Mouse (Mus musculus) embryonic facial prominence, embryonic 11.5 days (tissue): ENCODE data around the gene Hist1h3h. TPM values are rescaled to one million over a fixed set of nuclear protein-coding genes. Genes with fewer than 3 reads are reported as not detected.
"Not testable (repeated sequence)": the region's sequence is repeated elsewhere in the genome, so short reads cannot be mapped to it uniquely, and the experiment has no call there.

Experiments used
- ATAC-seq: fragments of 200-750 bp; cut with Nextera tagmentation; replicated peaks from 2 replicates; pipeline ENCODE4 v1.8.0; 2017; ENCODE audit warnings: low read depth; ENCODE audit not compliant: insufficient number of reproducible peaks, low FRiP score, low TSS enrichment
- DNase-seq: peaks from one replicate; pipeline ENCODE4 v3.0.0-alpha.2; 2015; ENCODE audit warnings: low spot score
- H3K27ac ChIP-seq: fragments of 300-500 bp; sonication (generic); replicated peaks from 2 replicates; pipeline ENCODE4 v1.5.1; 2014; ENCODE audit warnings: mild to moderate bottlenecking, low read depth, low read length, control low read depth
- H3K27me3 ChIP-seq: fragments of 300-500 bp; sonication (generic); 2 replicates; pipeline ENCODE4 v1.6.1; 2014; ENCODE audit warnings: mild to moderate bottlenecking, low read length, moderate library complexity, mixed read lengths; ENCODE audit not compliant: control insufficient read depth, insufficient read depth
- H3K36me3 ChIP-seq: fragments of 300-500 bp; sonication (generic); replicated peaks from 2 replicates; pipeline ENCODE4 v1.6.1; 2014; ENCODE audit warnings: low read depth, mild to moderate bottlenecking, low read length, moderate library complexity, mixed read lengths; ENCODE audit not compliant: control insufficient read depth, insufficient read depth
- H3K4me1 ChIP-seq: fragments of 300-500 bp; sonication (generic); 2 replicates; pipeline ENCODE4 v1.6.1; 2014; ENCODE audit warnings: low read length, mixed read lengths; ENCODE audit not compliant: control insufficient read depth, insufficient read depth
- H3K4me2 ChIP-seq: fragments of 300-500 bp; sonication (generic); 2 replicates; pipeline ENCODE4 v1.6.1; 2014; ENCODE audit warnings: low read depth, mild to moderate bottlenecking, control low read depth, low read length, moderate library complexity
- H3K4me3 ChIP-seq: fragments of 300-500 bp; sonication (generic); 2 replicates; pipeline ENCODE4 v1.5.1; 2014; ENCODE audit warnings: low read depth, low read length, control low read depth
- H3K9ac ChIP-seq: fragments of 300-500 bp; sonication (generic); replicated peaks from 2 replicates; pipeline ENCODE4 v1.6.1; 2014; ENCODE audit warnings: mild to moderate bottlenecking, control low read depth, low read length
- H3K9me3 ChIP-seq: fragments of 300-500 bp; sonication (generic); replicated peaks from 2 replicates; pipeline ENCODE4 v1.6.1; 2016; ENCODE audit warnings: mild to moderate bottlenecking, low read length, inconsistent platforms, mixed read lengths; ENCODE audit not compliant: control insufficient read depth
- WGBS: fragments of 180-500 bp; shearing (Covaris S2); extraction: QIAGEN DNeasy Blood & Tissue Kit; methylation state at CpG from one replicate; pipeline ENCODE4 v1.1.7; 2014; 5-methylcytosine and 5-hydroxymethylcytosine counted together
- polyA plus RNA-seq: library from polyadenylated mRNA; unstranded; fragments of >200 nt; fragmentation: Nextera tagmentation; extraction: Ambion mirVana; gene quantifications from 2 replicates; pipeline ENCODE4 v1.2.1, GENCODE M21; 2014

Hist1h3h gene
- polyA plus RNA-seq, result 9.7 and 14.7 TPM in 2 replicates

GRCm38 (mm10) chr13:21717397-21718357 lies at the start of gene Hist1h3h:
TSS of gene Hist1h3h (plus strand) at chr13:21717659.
- peak; percentile 25 for ATAC-seq
- H3K27me3 ChIP-seq, H3K4me1 ChIP-seq, H3K36me3 ChIP-seq, H3K9me3 ChIP-seq: not testable (repeated sequence)
- Histone ChIP-seq H3K27ac (peak within 1 kb of the TSS; percentile 96), H3K4me3 (peak within 1 kb of the TSS; percentile 50), H3K9ac (peak within 1 kb of the TSS; percentile 85), H3K4me2 (peak within 1 kb of the TSS; percentile 82)
- peak; percentile 94 for DNase-seq
- WGBS, result under 1% methylated on average over 28 of the region's 56 CpGs

GRCm38 (mm10) chr13:21677305-21677704 lies 40.2 kb upstream of the Hist1h3h start, which contains the start of gene Olfr1360:
TSS of gene Olfr1360 (minus strand) at chr13:21677405.
- no peaks in the 10 kb centered on the region for H3K4me1 ChIP-seq
- no peak within 1 kb of the TSS for H3K4me2 ChIP-seq
- no peaks in the 10 kb centered on the region for H3K9me3 ChIP-seq
- H3K27me3 ChIP-seq, result no peaks in the 10 kb centered on the region
- no peak within 1 kb of the TSS for H3K4me3 ChIP-seq
- ATAC-seq (no peak), DNase-seq (no peak)
- no peak within 1 kb of the TSS for H3K27ac ChIP-seq
- H3K36me3 ChIP-seq, result no peaks in the 10 kb centered on the region
- 73% methylated on average over 2 of the region's 2 CpGs for WGBS
- H3K9ac ChIP-seq, result no peak within 1 kb of the TSS

GRCm38 (mm10) chr13:21697811-21698210 lies 19.6 kb upstream of the Hist1h3h start, which contains the start of gene Olfr1359:
TSS of gene Olfr1359 (plus strand) at chr13:21698111.
- Histone ChIP-seq H3K4me1 (no peaks in the 10 kb centered on the region), H3K27me3 (no peaks in the 10 kb centered on the region), H3K4me2 (no peak within 1 kb of the TSS), H3K9ac (no peak within 1 kb of the TSS), H3K4me3 (no peak within 1 kb of the TSS), H3K36me3 (no peaks in the 10 kb centered on the region), H3K27ac (no peak within 1 kb of the TSS), H3K9me3 (no peaks in the 10 kb centered on the region)
- DNase-seq, result no peak
- no peak for ATAC-seq

GRCm38 (mm10) chr13:21706669-21707068 lies 10.8 kb upstream of the Hist1h3h start:
- no peaks in the 10 kb centered on the region for H3K9me3 ChIP-seq
- no peak for DNase-seq
- 77% methylated on average over 4 of the region's 4 CpGs for WGBS

GRCm38 (mm10) chr13:21710031-21710711 lies 7.3 kb upstream of the Hist1h3h start:
- Histone ChIP-seq H3K27me3 (no peaks in the 10 kb centered on the region), H3K9me3 (no peaks in the 10 kb centered on the region), H3K36me3 (no peaks in the 10 kb centered on the region), H3K4me3 (peak overlapping the region; percentile 55), H3K4me1 (no peaks in the 10 kb centered on the region), H3K9ac (peak overlapping the region; percentile 62), H3K27ac (0 out of 2 replicates have a peak overlapping the region, but pooled peaks have one; percentile 28), H3K4me2 (peak overlapping the region; percentile 29; the same call in 1 of the 2 replicates)
- ATAC-seq (peak; percentile 79), DNase-seq (peak; percentile 91)
- WGBS, result under 1% methylated on average over 32 of the region's 32 CpGs

More at GRCm38 (mm10) chr13:21706669-21707068, 10.8 kb upstream of the Hist1h3h start:
- ATAC-seq, result no peak
- H3K4me1 ChIP-seq, result no peaks in the 10 kb centered on the region
- no peaks in the 10 kb centered on the region for H3K36me3 ChIP-seq
- no peak overlapping the region for H3K27ac ChIP-seq
- no peaks in the 10 kb centered on the region for H3K27me3 ChIP-seq
- H3K4me2 ChIP-seq, result no peak overlapping the region
- H3K9ac ChIP-seq, result no peak overlapping the region
- no peak overlapping the region for H3K4me3 ChIP-seq

- no peak overlapping the region for H3K27ac ChIP-seq
- no peaks in the 10 kb centered on the region for H3K27me3 ChIP-seq
Observed at GRCm38 (mm10) chr13:21710821-21711525, 6.5 kb upstream of the Hist1h3h start.

GRCm38 (mm10) chr13:21711698-21712097 lies 5.8 kb upstream of the Hist1h3h start:
- no peaks in the 10 kb centered on the region for H3K36me3 ChIP-seq
- H3K4me1 ChIP-seq, result no peaks in the 10 kb centered on the region
- no peaks in the 10 kb centered on the region for H3K9me3 ChIP-seq
- ATAC-seq, result no peak
- H3K27ac ChIP-seq, result no peak overlapping the region
- peak overlapping the region; percentile 38 for H3K4me3 ChIP-seq
- no peak for DNase-seq
- H3K9ac ChIP-seq, result no peak overlapping the region; the same call in 1 of the 2 replicates
- H3K4me2 ChIP-seq, result peak overlapping the region; percentile 24
- WGBS, result 37% methylated on average over 4 of the region's 4 CpGs
- H3K27me3 ChIP-seq, result no peaks in the 10 kb centered on the region

More at GRCm38 (mm10) chr13:21710821-21711525, 6.5 kb upstream of the Hist1h3h start:
- Histone ChIP-seq H3K4me2 (peak overlapping the region; percentile 24), H3K4me1 (no peaks in the 10 kb centered on the region), H3K9me3 (no peaks in the 10 kb centered on the region), H3K9ac (no peak overlapping the region; the same call in 1 of the 2 replicates), H3K36me3 (no peaks in the 10 kb centered on the region), H3K4me3 (peak overlapping the region; percentile 38)
- peak; percentile 68 for ATAC-seq
- peak; percentile 80 for DNase-seq
- 3% methylated on average over 22 of the region's 22 CpGs for WGBS
